Mouse (Mus musculus) CH12.LX (cell line): ENCODE results near the gene Mdfic.

Source experiments
- CTCF ChIP-seq, 2 experiments: IDR thresholded peaks in 1 of 2; conservative IDR thresholded peaks in 1 of 2; 2 replicates each; pipeline ENCODE4 v1.5.1; 2011 to 2012; ENCODE audit warnings: low read depth in 2 of 2, low read length in 2 of 2, improper control_type of control experiment in 1 of 2, inconsistent platforms in 1 of 2, mild to moderate bottlenecking in 1 of 2, moderate library complexity in 1 of 2
- ETS1 ChIP-seq: conservative IDR thresholded peaks from 2 replicates; pipeline ENCODE4 v1.6.1; 2012; ENCODE audit warnings: low read depth, mild to moderate bottlenecking, inconsistent platforms, low read length, improper control_type of control experiment, moderate library complexity
- JUN ChIP-seq: IDR thresholded peaks from 2 replicates; pipeline ENCODE4 v1.6.1; 2011; ENCODE audit warnings: low read depth, mild to moderate bottlenecking, low read length, improper control_type of control experiment, moderate library complexity; ENCODE audit not compliant: insufficient read depth
- KAT2A ChIP-seq: IDR thresholded peaks from 2 replicates; pipeline ENCODE4 v1.6.1; 2012; ENCODE audit warnings: low read length, improper control_type of control experiment, inconsistent platforms; ENCODE audit not compliant: insufficient replicate concordance
- NRF1 ChIP-seq: IDR thresholded peaks from 2 replicates; pipeline ENCODE4 v1.6.1; 2014; ENCODE audit warnings: low read depth, mild to moderate bottlenecking, inconsistent platforms, low read length, improper control_type of control experiment, moderate library complexity
- POLR2A ChIP-seq: IDR thresholded peaks from 2 replicates; pipeline ENCODE4 v1.6.1; 2011; ENCODE audit warnings: low read depth, mild to moderate bottlenecking, improper control_type of control experiment, low read length
- RCOR1 ChIP-seq: conservative IDR thresholded peaks from 2 replicates; pipeline ENCODE4 v1.6.1; 2012; ENCODE audit warnings: low read depth, mild to moderate bottlenecking, inconsistent platforms, low read length, improper control_type of control experiment
- SMC3 ChIP-seq: IDR thresholded peaks from 2 replicates; pipeline ENCODE4 v1.6.1; 2011; ENCODE audit warnings: low read depth, low read length, improper control_type of control experiment
- USF1 ChIP-seq: IDR thresholded peaks from 2 replicates; pipeline ENCODE4 v1.6.1; 2014; ENCODE audit warnings: low read depth, mild to moderate bottlenecking, inconsistent platforms, low read length, improper control_type of control experiment
- USF2 ChIP-seq: conservative IDR thresholded peaks from 2 replicates; pipeline ENCODE4 v1.6.1; 2011; ENCODE audit warnings: low read depth, low read length, improper control_type of control experiment

GRCm38 (mm10) chr6:15710706-15711105 lies 9.8 kb upstream of the Mdfic start:
- TF ChIP-seq POLR2A (no peak), CTCF (conservative IDR thresholded peaks at IDR 0.05 in 1 of 2, IDR thresholded peaks at IDR 0.05 in 1 of 2; ENCODE audit: low read depth in 2 of 2, low read length in 2 of 2) (no peak), USF1 (no peak), ETS1 (no peak), NRF1 (no peak), SMC3 (no peak), USF2 (no peak), KAT2A (no peak), JUN (no peak), RCOR1 (no peak)
